Mouse (Mus musculus) CD4-positive naive resting alpha-beta T cell, adult 76 days (primary cell): ENCODE measurements around the gene Zswim4. TPM values are rescaled to one million over a fixed set of nuclear protein-coding genes. Genes with fewer than 3 reads are reported as not detected.

Experiments used
- total RNA-seq: library from RNA; stranded (reverse); gene quantifications from one replicate; pipeline ENCODE4 v1.2.4, GENCODE M21; 2023

Zswim4 gene
- 36.1 TPM for total RNA-seq

DNA sequence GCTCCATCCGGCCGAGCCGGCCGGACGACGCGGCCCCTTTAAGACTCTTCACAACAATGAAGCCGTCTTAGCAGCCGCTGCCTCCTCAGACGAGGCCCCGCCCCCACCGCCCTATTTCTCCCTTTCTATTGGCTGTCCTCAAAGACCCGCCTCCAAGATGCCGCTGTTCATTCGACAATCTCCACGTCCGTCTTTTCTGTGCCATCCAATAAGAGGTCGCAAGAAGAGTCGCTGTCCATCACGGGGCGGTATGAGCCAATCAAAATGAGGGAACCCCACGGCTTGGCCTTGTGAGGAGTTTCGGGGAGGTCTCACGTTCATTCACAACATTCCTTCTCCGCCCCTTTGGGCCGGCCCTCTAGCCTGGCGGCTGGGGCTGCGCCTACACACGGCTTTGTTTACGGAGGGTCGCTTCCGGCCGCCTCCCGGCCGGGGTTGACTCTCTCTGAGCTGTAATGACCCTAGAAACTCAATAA is at the start of gene Zswim4:
Gene Zswim4 (minus strand): TSS at position 58 of the 476 bp plus-strand sequence.

DNA sequence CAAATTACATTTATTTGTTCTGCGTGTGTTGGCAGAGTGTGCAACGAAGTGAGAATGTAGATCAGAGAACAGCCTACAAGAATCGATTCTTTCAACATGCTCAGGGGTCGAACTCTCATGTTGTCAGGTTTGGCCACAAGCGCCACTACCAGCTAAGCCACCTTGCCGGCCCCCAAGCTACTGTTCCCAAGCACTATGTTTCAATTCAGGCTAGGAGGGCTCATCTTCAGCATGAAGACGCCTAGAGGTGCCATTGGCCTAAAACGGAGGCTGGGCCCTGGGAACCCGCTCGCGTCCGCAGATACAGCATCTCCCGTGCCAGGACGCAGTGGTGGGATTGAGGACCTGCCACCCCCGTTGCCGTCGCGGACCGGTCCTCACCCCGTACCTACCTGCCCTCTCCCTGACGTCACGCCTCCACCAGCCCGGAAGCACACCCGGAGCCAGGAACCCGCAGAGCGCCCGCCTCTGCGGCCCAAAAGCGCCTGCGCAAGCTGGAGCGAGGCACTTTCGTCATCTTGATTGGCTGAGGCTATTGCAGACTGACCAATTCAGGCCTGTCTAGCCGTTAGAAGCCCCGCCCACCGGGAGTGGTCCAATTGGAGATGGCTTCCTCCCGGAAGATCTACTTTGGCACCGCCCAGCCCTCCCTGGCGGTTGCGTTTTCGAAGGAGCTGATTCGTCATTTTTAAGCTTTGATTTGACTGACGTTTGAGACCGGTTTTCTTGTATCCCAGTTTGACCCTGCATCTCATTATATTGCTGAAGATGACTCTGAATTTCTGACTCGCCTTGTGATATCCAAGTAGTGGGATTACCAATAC is 33.3 kb upstream of the Zswim4 start, which contains the start of gene Ccdc130:
Gene Ccdc130 (minus strand): TSS at position 431 of the 824 bp plus-strand sequence.

GRCm38 (mm10) chr8:84256822-84257610 is 20.2 kb upstream of the Zswim4 start, which contains the start of gene Mri1:
TSS of gene Mri1 (minus strand) at chr8:84257326.

GRCm38 (mm10) chr8:84249257-84250170 is 12.7 kb upstream of the Zswim4 start, which contains the start of gene D8Ertd738e:
TSS of gene D8Ertd738e (minus strand) at chr8:84249719.

DNA sequence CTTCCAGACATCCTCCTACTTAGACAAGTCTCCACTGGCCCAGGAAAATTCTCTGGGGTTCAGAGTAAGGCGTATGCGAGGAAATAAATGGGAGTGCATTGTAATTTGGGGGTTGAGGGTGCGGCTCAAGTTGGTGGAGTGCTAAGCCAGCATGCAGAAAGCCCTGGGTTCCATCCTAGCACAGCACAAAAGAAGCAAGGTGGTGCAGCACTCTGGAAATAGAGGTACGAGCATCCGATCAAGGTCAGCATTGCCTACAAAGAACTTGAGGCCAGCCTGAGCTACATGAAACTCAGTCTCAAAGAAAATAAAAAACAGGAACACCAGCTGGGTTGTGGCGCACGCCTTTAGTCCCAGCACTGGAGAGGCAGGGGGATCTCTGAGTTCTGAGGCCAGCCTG is 51.7 kb downstream of the Zswim4 start, which contains the start of gene Nanos3:
Gene Nanos3 (minus strand): TSS at position 101 of the 400 bp plus-strand sequence.

Other genes with a start within 250 kb of the Zswim4 start
- 42.4 TPM for gene Samd1, start 239.4 kb downstream of the Zswim4 start, total RNA-seq
- not detected for gene 1700067K01Rik, start 235.6 kb downstream of the Zswim4 start, total RNA-seq
- not detected for gene 2210011C24Rik, start 224.9 kb downstream of the Zswim4 start, total RNA-seq
- gene Palm3, start 215.6 kb downstream of the Zswim4 start, total RNA-seq = not detected
- gene Il27ra, start 194.5 kb downstream of the Zswim4 start, total RNA-seq = 187 TPM
- gene Rln3, start 192.1 kb downstream of the Zswim4 start, total RNA-seq = not detected
- gene Gm10643, start 171.9 kb downstream of the Zswim4 start, total RNA-seq = 2.9 TPM
- 113 TPM for gene Rfx1, start 170.2 kb downstream of the Zswim4 start, total RNA-seq
- 63.6 TPM for gene Dcaf15, start 132.3 kb downstream of the Zswim4 start, total RNA-seq
- 4.2 TPM for gene Podnl1, start 111.1 kb downstream of the Zswim4 start, total RNA-seq
- 30.3 TPM for gene Cc2d1a, start 89.1 kb downstream of the Zswim4 start, total RNA-seq
- gene 4930432K21Rik, start 89.0 kb downstream of the Zswim4 start, total RNA-seq = 2.7 TPM
- gene Nanos3, start 51.8 kb downstream of the Zswim4 start, total RNA-seq = not detected
- gene D8Ertd738e, start 12.7 kb upstream of the Zswim4 start, total RNA-seq = 193 TPM
- gene Mri1, start 20.3 kb upstream of the Zswim4 start, total RNA-seq = 31.7 TPM
- gene Ccdc130, start 33.3 kb upstream of the Zswim4 start, total RNA-seq = 18.3 TPM
- gene Cacna1a, start 151.4 kb upstream of the Zswim4 start, total RNA-seq = 10.9 TPM